Mouse (Mus musculus): ENCODE measurements around the gene Fosl2. TPM values are rescaled to one million over a fixed set of nuclear protein-coding genes. Genes with fewer than 3 reads are reported as not detected.

Gene Fosl2
- 10 to 100 TPM in 3 of 4 experiments, 1 to 10 TPM in 1; 9.8 to 11.3 (median 10.6) TPM for total RNA-seq (2022)

DNA sequence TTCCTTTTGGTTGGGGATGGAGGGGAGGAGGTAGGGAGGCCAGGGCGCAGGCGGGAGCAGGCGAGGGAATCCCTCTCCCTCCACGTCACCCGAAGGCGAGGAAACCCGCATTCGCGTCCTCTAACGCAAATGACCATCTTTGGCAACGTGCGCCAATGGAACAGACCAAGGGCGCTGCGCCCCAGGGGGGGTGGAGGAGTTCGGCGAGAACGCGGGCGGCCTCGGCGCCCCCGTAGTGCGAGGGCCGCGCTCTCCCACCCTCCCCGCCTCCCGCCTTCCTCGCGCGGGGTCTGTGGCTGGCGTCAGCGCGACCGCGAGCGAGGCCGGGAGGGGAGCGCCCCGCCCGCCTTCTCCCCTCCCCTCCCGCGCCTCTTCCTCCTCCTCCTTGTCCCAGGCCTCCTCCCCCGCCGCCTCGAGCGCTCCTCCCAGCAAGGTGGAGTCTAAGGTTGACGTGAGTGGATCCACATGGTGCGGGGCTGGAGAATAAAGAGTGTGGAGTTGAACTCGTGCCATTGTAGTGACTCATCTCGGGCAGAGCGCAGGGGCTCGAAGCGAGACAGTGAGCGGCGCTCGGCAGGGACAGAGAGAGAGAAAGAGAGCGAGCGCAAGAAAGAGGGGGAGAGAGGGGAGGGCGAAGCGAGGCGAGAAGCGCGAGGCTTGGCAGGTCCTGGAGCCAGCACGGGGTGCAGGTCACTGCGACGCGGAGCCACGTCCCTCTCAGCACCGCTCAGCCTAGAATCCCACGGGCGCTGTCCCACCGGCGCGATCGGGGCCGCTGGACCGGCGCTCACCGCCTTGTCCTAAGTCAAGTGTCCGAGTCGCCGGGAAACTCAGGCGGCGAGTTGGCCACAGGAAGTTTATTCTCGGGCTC lies at the start of gene Fosl2:
Fosl2 (plus strand) TSS at position 466 of the 871 bp plus-strand sequence.
- DNase-seq (ENCODE audit: low spot score in 2 of 2), result peak; percentile 94 to 96

DNA sequence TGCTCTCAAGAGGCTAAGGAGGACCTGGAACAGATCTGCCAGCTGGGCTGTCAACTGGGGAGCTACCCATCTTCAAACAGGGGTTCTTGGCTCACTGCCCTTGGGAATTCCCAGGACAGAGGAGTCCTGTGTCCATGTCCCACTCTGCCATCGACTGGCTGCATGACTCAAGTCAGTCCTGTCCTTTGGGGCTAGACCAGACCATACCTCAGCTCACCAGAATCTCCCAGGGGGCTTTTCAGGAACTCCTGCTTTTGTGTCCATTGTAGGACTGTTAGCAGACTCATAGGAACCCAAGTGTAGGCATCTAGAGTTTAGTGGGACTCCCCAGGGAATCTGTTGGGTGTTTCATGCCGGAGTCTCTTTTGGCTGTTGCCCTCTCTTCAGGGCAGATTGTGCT lies 49.6 kb upstream of the Fosl2 start:
- DNase-seq (ENCODE audit: low spot score in 2 of 2), result no peak

DNA sequence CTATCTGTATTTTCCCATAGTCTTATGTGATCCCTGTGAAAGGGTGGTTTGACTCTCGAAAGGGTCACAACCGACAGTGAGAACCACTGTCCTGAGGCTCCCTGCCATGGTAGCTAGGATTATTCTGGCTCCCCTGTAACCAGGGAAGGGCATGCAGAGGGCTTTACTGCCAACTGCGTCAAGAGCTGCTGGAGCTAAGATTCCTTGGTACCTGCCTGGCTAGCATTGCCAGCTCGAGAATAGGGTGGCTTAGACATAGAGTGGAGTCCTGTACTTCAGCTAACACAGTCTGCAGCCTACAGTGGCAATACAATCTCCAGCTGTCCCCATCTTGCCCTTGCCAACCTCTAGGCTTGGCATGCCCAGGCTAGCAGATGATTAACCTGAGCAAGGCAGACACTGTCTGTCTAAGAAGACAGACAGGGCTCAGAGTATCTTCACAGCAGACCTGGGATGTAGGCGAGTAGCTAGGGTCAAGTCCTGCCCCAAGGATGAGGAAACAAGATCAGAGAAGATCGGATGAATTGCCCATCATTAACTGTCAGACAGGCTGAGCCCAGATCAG lies 49.0 kb upstream of the Fosl2 start:
- no peak for DNase-seq (ENCODE audit: low spot score in 2 of 2)

- no peak for DNase-seq (ENCODE audit: low spot score in 2 of 2)
These were observed 46.1 kb upstream of the Fosl2 start for GRCm38 (mm10) chr5:32089481-32089880.

GRCm38 (mm10) chr5:32092281-32092680 lies 43.3 kb upstream of the Fosl2 start:
- DNase-seq (ENCODE audit: low spot score in 2 of 2), result no peak

DNA sequence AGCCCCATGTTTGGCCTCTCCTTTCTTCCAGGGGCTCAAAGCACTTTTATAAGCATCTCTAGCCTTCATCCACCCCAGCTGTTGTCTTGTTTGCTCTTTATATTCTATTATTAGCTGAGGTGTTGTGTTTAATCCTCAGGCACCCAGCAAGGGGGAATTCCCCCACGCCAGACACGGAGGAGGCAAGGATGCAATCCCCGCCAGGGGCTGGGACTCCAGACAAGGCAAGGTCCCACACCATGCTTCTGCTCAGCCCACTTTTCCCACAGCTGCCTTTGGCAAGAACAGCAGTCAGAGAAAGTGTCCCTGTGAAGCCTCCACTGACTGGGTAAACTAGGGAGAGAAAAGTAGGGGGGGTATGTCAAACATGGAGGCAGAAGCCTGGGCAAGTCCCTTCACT lies 36.9 kb upstream of the Fosl2 start:
- DNase-seq (ENCODE audit: low spot score in 2 of 2), result no peak

DNA sequence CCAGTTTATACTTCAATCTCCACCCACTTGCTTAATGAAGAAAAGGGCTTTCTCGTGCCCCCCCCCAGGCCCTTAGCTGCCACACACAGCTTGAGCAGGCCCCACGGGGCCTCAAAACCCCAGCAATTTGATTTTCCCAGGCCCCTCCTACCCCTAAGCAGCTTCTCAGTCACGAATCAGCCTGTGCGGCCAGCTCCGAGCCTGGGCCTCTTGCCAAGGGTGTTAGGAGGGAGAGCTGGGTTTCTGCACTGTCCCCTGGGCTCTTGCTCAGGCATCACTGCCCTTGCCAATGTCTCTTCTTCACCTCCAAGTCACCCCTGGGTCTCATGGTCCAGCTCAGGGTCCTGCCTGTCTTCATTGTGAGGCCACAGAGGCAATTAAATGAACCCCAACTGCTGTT lies 33.1 kb upstream of the Fosl2 start:
- DNase-seq (ENCODE audit: low spot score in 2 of 2), result peak; percentile 64 to 82

DNA sequence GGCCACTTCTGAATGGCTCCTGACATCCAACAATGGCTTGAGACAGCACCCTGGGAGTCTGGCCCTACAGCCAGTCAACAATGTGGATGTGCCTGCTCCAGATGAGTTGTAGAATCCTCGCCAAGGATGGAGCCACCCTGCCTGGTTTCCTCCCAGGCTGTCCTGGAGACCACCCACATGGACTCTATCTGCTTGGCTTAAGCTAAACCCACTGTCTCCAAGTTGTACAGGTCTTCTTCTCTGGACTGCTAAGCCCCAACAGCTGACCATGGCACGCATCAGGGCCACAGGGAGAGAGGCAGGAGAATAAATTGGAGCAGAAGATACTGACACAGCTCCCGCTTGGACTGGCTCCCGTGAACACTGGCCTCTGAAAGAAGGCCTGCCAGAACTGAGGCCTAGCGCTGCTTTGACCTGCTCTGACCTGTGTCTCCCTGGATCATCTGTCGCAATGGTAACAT lies 32.6 kb upstream of the Fosl2 start:
- DNase-seq (ENCODE audit: low spot score in 2 of 2), result peak; percentile 74 to 83

DNA sequence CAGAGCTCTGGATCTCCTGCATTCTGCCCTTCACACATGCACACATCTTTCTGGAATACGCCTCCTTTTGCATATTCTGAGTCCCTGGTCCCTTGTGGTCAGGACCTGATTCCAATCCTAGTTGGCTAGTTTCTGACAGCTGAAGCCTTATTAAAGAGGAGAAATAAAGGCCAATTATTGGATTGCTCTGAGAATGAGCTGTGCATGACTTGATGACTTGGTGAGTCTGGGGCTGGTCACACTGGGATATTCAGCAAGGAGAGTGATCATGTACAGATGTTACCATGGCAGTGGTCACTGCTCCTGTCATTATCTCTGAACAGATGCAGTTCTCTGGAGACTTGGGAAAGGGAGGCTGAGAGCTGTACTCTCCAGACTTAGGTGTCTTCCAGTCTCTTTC lies 32.1 kb upstream of the Fosl2 start:
- no peak for DNase-seq (ENCODE audit: low spot score in 2 of 2)

DNA sequence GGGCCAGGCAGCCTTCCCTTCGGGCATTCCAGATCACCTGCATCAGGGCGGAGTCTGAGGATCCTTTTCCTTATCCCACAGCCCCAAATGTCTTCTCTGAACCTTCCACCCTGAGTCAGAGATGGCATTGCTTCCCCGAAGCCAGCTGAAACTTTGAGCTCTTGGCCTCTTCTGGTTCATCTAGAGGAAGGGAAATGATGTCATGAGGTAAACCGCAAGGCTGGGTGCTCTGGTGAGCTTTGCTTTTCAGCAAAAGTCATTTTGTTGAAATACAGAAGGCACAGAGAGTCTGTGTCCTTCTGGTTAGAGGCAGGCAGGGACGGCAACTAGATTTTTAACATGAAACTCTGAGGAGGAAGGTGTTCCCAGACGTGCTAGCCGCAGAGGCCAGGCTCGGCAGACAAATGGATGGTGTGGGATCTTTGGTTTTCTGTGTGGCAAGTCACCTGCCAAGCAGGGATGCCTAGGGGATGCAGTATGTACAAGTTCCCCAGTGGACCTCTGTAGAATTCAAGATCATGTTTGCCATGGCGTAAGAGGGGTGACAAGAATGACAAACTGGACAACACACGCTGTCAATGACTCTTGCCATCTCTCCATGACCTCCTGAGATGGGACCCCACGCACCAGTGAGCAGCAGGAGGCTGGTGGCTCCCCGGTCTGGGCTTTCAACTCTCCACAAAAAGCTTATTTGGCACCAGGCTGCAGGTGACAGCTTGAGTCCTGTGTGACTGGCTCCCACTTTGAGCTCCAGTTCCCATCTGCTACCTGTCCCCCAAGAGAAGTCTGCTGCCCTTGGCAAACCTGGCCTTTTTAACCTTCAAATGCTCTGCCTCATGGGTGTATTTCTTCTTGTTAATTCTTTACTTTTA lies 31.2 kb upstream of the Fosl2 start:
- no peak for DNase-seq (ENCODE audit: low spot score in 2 of 2)

- peak; percentile 25 to 41 for DNase-seq (ENCODE audit: low spot score in 2 of 2)
These were observed 29.0 kb upstream of the Fosl2 start for GRCm38 (mm10) chr5:32106473-32107140.

DNA sequence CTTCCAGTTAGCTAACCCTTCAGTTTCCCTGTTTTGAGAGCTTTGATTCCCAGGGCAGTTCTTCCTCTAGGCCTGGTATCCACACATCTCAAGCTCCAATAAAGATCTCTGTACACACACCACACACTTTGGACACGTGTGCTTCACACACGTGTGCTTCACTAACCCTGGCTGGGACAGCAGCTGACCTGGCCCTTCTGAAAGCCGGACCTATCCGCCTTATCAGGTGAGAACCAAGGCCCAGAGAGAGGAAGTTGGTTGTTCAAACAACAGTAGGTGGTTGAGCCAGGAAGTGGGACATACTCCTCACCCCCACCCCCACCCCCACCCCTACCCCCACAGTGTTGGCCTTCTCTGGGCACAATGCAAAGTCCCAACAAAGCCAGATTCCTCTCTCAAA lies 24.9 kb upstream of the Fosl2 start:
- no peak for DNase-seq (ENCODE audit: low spot score in 2 of 2)

- no peak for DNase-seq (ENCODE audit: low spot score in 2 of 2)
These were observed 23.2 kb upstream of the Fosl2 start for GRCm38 (mm10) chr5:32112206-32112916.

GRCm38 (mm10) chr5:32120901-32121376 lies 14.7 kb upstream of the Fosl2 start:
- no peak for DNase-seq (ENCODE audit: low spot score in 2 of 2)

DNA sequence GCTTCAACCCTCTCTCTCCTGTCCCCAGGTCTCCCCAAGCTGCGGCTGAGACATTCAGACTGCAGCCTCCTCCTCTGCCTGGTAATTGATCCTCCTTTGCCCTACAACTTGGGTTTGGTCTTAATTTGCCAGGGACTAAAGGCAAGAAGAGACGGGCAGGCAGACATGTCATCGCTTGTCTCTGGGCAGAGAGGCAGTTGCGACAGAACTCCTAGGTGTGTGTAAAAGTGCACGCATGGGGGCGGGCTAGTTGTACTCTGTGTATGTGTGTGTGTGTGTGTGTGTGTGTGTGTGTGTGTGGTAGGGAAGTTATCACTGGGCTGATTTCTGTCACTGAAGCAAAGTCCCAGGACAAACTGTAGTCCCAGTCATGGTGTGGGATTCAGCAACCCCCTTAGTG lies 13.7 kb upstream of the Fosl2 start:
- DNase-seq (ENCODE audit: low spot score in 2 of 2), result no peak

- no peak for DNase-seq (ENCODE audit: low spot score in 2 of 2)
These were observed 13.2 kb upstream of the Fosl2 start for GRCm38 (mm10) chr5:32122363-32122762.

DNA sequence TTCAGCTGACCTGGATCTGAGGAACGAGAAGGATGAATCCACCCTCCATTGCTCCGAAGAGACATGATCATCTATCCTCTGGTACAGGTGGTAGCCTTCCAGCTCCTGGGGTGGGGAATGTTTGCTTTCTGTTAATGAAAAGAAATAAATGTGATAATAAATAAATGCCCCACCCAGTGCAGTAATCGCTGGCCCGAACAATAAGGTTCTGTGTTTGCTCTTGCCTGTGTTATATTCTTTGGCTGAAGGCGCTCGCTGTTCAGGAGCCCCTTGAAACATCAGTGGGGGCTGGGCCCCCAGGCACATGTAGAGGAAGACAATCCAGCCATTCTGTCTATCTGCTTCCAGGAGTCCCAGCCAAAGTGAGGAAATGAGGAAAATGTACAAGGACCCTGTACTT lies 10.6 kb upstream of the Fosl2 start:
- DNase-seq (ENCODE audit: low spot score in 2 of 2), result no peak

- no peak for DNase-seq (ENCODE audit: low spot score in 2 of 2)
These were observed 8.4 kb upstream of the Fosl2 start for GRCm38 (mm10) chr5:32127226-32127625.

GRCm38 (mm10) chr5:32127927-32128326 lies 7.7 kb upstream of the Fosl2 start:
- no peak for DNase-seq (ENCODE audit: low spot score in 2 of 2)

GRCm38 (mm10) chr5:32132971-32133501 lies 2.6 kb upstream of the Fosl2 start:
- peak; percentile 40 to 41 for DNase-seq (ENCODE audit: low spot score in 2 of 2)
